In the genomic region with DNA sequence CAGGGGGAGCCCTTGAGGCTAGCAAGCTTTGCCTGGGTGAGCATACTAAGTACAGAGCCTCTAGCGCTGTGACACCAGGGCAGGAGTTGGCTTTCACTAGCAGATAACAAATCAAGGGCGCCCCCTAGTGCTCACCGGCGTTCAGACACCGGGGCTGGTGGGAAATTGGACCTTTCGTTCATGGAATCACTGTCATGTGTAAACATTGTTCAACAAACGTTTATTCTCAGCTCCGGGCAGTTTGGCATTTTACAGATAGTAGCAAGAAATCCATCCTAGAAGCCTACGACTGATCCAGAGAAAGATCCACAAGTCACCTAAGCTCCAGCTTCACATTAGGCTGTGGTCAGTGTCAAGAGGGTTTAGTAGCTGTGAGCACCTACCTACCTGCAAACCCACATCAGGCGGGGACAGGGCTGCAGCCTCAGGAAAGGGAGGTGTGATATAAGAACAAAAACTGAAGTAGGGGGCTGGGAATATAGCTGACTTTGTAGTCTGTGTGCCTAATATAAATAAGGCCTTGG, we compare ENCODE assay signal across 8 mouse cellular contexts. TPM values are rescaled to one million over a fixed set of nuclear protein-coding genes. Genes with fewer than 3 reads are reported as not detected.
DNase-seq lines count a peak whose midpoint lies in the region; ATAC-seq lines count a peak whose summit lies in the region.

No protein-coding gene starts in this region.

- no peaks in the 10 kb centered on the region for H3K27me3 ChIP-seq in intestine, embryonic 14.5 days (replicated peaks; ENCODE audit: control insufficient read depth, insufficient read depth, low read length)

- no peaks in the 10 kb centered on the region; the same call in 1 of the 2 replicates for H3K4me1 ChIP-seq in intestine, embryonic 14.5 days (replicated peaks; ENCODE audit: control insufficient read depth, insufficient read depth, low read length)

- no peak overlapping the region for H3K4me2 ChIP-seq in intestine, embryonic 14.5 days (ENCODE audit: low read length)

- no peak overlapping the region for H3K4me3 ChIP-seq in intestine, embryonic 14.5 days (ENCODE audit: low read depth, low read length)

- no peak overlapping the region for H3K9ac ChIP-seq in intestine, embryonic 14.5 days (ENCODE audit: low read length)

- WGBS in intestine, embryonic 14.5 days, result 10% methylated on average over 10 of the region's 10 CpGs

- H3K27ac ChIP-seq in intestine, embryonic 14.5 days (ENCODE audit: low read depth), result no peak overlapping the region

- DNase-seq in adrenal gland, adult 18-20 months (ENCODE audit: low spot score in 2 of 2), result peak; percentile 96
- DNase-seq in embryo, embryonic 11 days, result peak; percentile 97
- peak; percentile 87 for DNase-seq in gastrocnemius, postnatal 25 days
- peak; percentile 100 for DNase-seq in intestine, embryonic 14.5 days (ENCODE audit: low spot score)
- peak; percentile 91 to 95 for DNase-seq in left cerebral cortex, postnatal 10 days (ENCODE audit: extremely low spot score in 1 of 2, low spot score in 2 of 2)
- peak; percentile 97 for DNase-seq in mesoderm, embryonic 11.5 days (ENCODE audit: low read depth, low spot score)
- peak; percentile 90 for DNase-seq in right cerebral cortex, postnatal 36 days (ENCODE audit: low spot score in 2 of 2)
- peak; percentile 86 to 97 for DNase-seq in urinary bladder, postnatal 4 days (ENCODE audit: low spot score in 2 of 2)

- peak; percentile 87 for ATAC-seq in intestine, embryonic 14.5 days (replicated peaks; ENCODE audit: low FRiP score, low TSS enrichment, low read depth)

- H3K36me3 ChIP-seq in intestine, embryonic 14.5 days (ENCODE audit: control insufficient read depth, insufficient read depth, low read length), result no peaks in the 10 kb centered on the region

- no peaks in the 10 kb centered on the region for H3K9me3 ChIP-seq in intestine, embryonic 14.5 days (ENCODE audit: control insufficient read depth, low read length)

- intact Hi-C loops in left cerebral cortex, postnatal 10 days (cut with DNase I), result loop anchor here (5.0 to 10.0 kb wide), 2 partner anchors 213 to 595 kb away; a partner anchor contains a TSS

RNA-seq across cellular contexts. Expression of a gene that starts 44.7 kb away (rescaled TPM):
- 10 to 100 TPM; 20.9 to 24.6 TPM for total RNA-seq in adrenal gland, adult 18-20 months (2021)
- total RNA-seq in gastrocnemius, postnatal 25 days (2021), result 10 to 100 TPM; 15.5 to 17.2 TPM
- polyA plus RNA-seq in intestine, embryonic 14.5 days (2014; fragmentation: Nextera tagmentation; extraction: Ambion mirVana), result 21.5 and 22.8 TPM in 2 replicates
- total RNA-seq in left cerebral cortex, postnatal 10 days (2021), result 1 to 10 TPM; 6.4 to 7.1 TPM
